In the genomic region with DNA sequence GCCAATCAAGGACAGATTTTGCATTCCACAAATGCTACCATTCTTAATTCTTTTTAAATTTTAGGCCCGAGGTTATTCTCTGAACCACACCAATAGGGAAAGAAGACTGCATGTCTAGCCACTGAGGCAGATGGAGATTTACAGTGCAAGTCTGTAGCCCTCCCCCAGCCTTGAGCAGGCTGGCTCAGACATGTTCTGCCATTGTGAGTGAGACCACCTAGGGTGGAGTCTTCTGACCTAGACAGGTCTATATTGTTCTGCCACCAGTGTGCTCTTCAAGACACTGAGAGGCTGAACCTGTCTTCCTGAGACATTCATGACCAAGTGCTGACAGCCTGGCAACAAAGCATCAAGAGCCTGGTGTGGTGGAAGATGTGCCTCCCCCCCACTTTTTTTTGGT, we compare ENCODE assay signal across 30 mouse cellular contexts.
"Had no signal": no experiment of that assay in that cellular context is flagged by ENCODE, and none has a peak within 500 bp of the region (broad histone marks: within the 10 kb centered on the region; RNA-seq: fewer than 3 reads in every experiment).

No protein-coding gene starts in this region.

- DNase-seq: left cerebral cortex, postnatal 4 days; liver; liver, embryonic 13.5 days; liver, postnatal 0 days; lung, adult 18-20 months; lung, embryonic 14.5 days; lung, postnatal 10 days; lung, postnatal 14 days; lung, postnatal 36 days; lung, postnatal 4 days; midbrain, embryonic 14.5 days had no signal

- H3K36me3 ChIP-seq: limb, embryonic 10.5 days; limb, embryonic 12.5 days; limb, embryonic 13.5 days; limb, embryonic 15.5 days; liver, embryonic 12.5 days; liver, embryonic 13.5 days; liver, embryonic 15.5 days; lung, embryonic 15.5 days; midbrain, embryonic 10.5 days; midbrain, embryonic 12.5 days; midbrain, embryonic 13.5 days; midbrain, embryonic 15.5 days had no signal

- H3K27me3 ChIP-seq: limb, embryonic 12.5 days; limb, embryonic 13.5 days; limb, embryonic 15.5 days; liver, embryonic 12.5 days; liver, embryonic 13.5 days; liver, embryonic 15.5 days; lung, embryonic 15.5 days; megakaryocyte, embryonic 14.5 days; midbrain, embryonic 12.5 days; midbrain, embryonic 13.5 days; midbrain, embryonic 15.5 days had no signal

- ATAC-seq: liver, embryonic 12.5 days; liver, postnatal 0 days; midbrain, embryonic 13.5 days; midbrain, embryonic 15.5 days; midbrain, embryonic 16.5 days had no signal

- H3K9ac ChIP-seq: limb, embryonic 12.5 days; limb, embryonic 13.5 days; limb, embryonic 15.5 days; liver, embryonic 12.5 days; liver, embryonic 13.5 days; liver, embryonic 14.5 days; liver, embryonic 15.5 days; liver, postnatal 0 days; lung, embryonic 14.5 days; lung, embryonic 15.5 days; midbrain, embryonic 12.5 days; midbrain, embryonic 13.5 days; midbrain, embryonic 15.5 days had no signal

- H3K9me3 ChIP-seq: limb, embryonic 10.5 days; liver, embryonic 15.5 days; lung, embryonic 15.5 days had no signal

- H3K27ac ChIP-seq: left cerebral cortex, adult 2 months; limb, embryonic 10.5 days; limb, embryonic 12.5 days; limb, embryonic 13.5 days; limb, embryonic 15.5 days; liver, embryonic 12.5 days; liver, embryonic 13.5 days; liver, embryonic 14.5 days; liver, embryonic 15.5 days; lung, embryonic 15.5 days; macrophage; midbrain, embryonic 10.5 days; midbrain, embryonic 12.5 days; midbrain, embryonic 13.5 days; midbrain, embryonic 15.5 days had no signal

- H3K4me1 ChIP-seq: limb, embryonic 10.5 days; limb, embryonic 12.5 days; limb, embryonic 13.5 days; limb, embryonic 15.5 days; liver, embryonic 12.5 days; liver, embryonic 13.5 days; liver, embryonic 15.5 days; lung, embryonic 15.5 days; megakaryocyte, embryonic 14.5 days; midbrain, embryonic 10.5 days; midbrain, embryonic 12.5 days; midbrain, embryonic 13.5 days; midbrain, embryonic 15.5 days had no signal

- H3K4me3 ChIP-seq: left cerebral cortex, adult 2 months; limb, embryonic 10.5 days; limb, embryonic 12.5 days; limb, embryonic 13.5 days; limb, embryonic 15.5 days; liver, embryonic 12.5 days; liver, embryonic 13.5 days; liver, embryonic 15.5 days; lung, embryonic 15.5 days; megakaryocyte, embryonic 14.5 days; midbrain, embryonic 10.5 days; midbrain, embryonic 12.5 days; midbrain, embryonic 13.5 days; midbrain, embryonic 15.5 days; myocyte had no signal

- H3K4me2 ChIP-seq: limb, embryonic 12.5 days; limb, embryonic 13.5 days; limb, embryonic 15.5 days; liver, embryonic 11.5 days; liver, embryonic 12.5 days; liver, embryonic 13.5 days; liver, embryonic 15.5 days; lung, embryonic 14.5 days; lung, embryonic 15.5 days; midbrain, embryonic 11.5 days; midbrain, embryonic 12.5 days; midbrain, embryonic 13.5 days; midbrain, embryonic 15.5 days had no signal
